Mouse (Mus musculus) frontal cortex, postnatal 10 days (tissue): ENCODE results near the gene Vmn1r114.
"Not testable (repeated sequence)": the region's sequence is repeated elsewhere in the genome, so short reads cannot be mapped to it uniquely, and the experiment has no call there.

Experiments used
- DNase-seq, 2 experiments: peaks; one replicate each; pipeline ENCODE4 v3.0.0; 2022; ENCODE audit warnings: low spot score in 2 of 2, mixed read lengths in 1 of 2

Gene Vmn1r114

GRCm38 (mm10) chr7:20812086-20812485, at the start of gene Vmn1r114:
Vmn1r114 (minus strand) TSS chr7:20812186.
- DNase-seq = not testable (repeated sequence)

DNA sequence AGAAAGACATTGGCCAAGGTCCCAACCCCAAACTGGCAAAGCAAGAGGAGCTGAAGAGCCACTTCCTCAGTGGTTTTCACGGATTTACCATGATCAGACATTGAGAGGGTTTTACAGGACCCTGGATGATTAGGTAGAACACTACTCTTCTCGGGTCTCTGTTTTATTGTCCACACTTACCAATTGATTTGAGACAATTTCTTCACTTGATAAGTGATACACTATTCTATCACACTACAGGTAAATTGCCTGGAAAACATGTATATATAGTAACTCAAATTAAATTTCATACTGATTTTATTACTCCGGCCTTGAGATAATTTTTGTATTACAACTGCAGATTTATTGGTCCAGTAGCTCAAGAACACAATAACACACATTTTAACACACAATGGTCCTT, 32.9 kb upstream of the Vmn1r114 start, which contains the start of gene Vmn1r115:
Gene Vmn1r115, minus strand, starts transcription at position 101 of the 400 bp plus-strand sequence.
- DNase-seq = not testable (repeated sequence)

- not testable (repeated sequence) for DNase-seq
These were observed 25.0 kb downstream of the Vmn1r114 start, which contains the start of gene Vmn1r113 for GRCm38 (mm10) chr7:20786985-20787384. Vmn1r113 (plus strand) TSS chr7:20787285.

GRCm38 (mm10) chr7:20770885-20771284, 41.1 kb downstream of the Vmn1r114 start, which contains the start of gene Vmn1r112:
Vmn1r112 (plus strand) TSS chr7:20771185.
- DNase-seq = not testable (repeated sequence)
